Mouse (Mus musculus) cerebellum, adult 9-11 months (tissue): Measurements from ENCODE around the gene Pakap.
A peak's percentile ranks its signal among the peaks of the same experiment; 100 is the strongest.

ENCODE experiments used
- DNase-seq: peaks from one replicate; pipeline ENCODE4 v3.0.0; 2022

Pakap gene

GRCm38 (mm10) chr4:57567666-57568206 is at the start of gene Pakap:
Gene Pakap (plus strand): TSS chr4:57568179.
- peak; percentile 30 for DNase-seq

GRCm38 (mm10) chr4:57523456-57523855 is 44.5 kb upstream of the Pakap start:
- no peak for DNase-seq

DNA sequence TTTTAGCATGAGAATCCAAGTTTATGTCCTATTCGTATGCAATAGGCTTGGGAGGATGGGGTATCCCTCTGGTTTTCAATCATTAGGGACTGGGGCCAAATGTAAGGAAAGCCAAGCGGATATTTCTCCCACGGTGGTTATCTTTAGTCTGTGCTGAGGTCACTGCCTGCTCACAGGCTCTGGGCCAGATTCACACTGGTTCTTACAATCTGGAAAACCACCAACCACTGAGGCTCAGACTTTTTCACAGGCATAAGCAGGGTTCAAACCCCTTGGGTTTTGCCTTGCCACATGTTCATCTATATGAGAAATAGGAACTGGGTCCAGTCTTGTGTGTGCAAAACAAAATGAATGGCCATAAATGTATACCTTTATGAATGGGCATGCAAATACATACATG is 43.5 kb upstream of the Pakap start:
- no peak for DNase-seq

DNA sequence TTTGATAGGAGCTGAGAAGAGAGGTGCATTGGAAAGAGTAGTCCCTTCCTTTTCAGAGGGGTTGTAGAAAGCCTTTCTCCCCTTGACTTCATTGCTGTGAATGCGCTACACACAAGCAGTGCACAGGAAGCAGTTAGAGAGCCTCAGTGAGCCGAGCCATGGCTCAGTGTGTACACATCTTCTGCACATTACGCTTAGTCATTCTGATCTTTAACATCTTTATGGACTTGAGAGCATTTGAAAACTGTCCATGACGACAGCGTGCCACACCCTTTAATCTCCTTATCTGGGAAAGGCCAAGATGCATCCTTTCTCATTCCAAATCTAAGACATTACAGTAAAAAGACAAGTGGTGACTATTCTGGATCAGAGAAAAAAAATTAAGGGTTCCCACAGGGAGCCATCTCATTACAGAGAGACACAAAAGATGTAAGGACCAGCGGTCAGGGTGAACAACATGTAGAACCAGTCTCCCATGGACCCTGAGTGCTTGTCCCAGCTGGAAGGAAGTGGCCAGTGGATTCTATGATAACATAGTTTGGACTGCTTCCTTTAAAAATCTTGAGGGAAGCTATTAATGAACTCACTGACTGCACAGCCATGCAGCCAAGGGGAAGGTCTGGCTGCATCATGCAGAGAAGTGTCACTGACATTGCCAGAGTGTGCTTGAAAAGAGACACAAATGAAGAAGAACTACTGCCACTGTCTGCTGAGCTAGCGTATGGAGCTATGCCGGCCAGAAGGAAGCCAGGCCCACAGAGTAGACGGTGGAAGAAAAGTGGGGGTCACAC is 42.6 kb upstream of the Pakap start:
- no peak for DNase-seq

GRCm38 (mm10) chr4:57528296-57528695 is 39.7 kb upstream of the Pakap start:
- DNase-seq, result no peak

DNA sequence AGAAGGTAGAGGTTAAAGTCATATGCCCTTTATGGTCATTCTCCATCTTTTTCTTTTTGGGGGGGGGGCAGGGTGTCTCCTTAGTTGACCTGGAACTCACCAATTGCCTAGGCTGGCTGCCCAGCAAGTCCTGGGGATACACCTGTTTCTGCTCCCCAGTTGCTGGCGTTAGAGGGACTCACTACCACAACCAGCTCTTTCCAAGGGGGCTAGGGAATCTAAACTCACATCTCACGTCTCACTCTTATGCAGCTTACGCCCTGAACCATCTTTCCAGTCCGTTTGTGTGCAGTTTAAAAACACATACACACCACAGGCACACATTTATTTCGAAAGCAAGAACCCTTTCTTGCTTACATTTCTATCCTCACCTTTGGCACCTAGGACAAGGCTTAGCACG is 34.3 kb upstream of the Pakap start:
- no peak for DNase-seq

DNA sequence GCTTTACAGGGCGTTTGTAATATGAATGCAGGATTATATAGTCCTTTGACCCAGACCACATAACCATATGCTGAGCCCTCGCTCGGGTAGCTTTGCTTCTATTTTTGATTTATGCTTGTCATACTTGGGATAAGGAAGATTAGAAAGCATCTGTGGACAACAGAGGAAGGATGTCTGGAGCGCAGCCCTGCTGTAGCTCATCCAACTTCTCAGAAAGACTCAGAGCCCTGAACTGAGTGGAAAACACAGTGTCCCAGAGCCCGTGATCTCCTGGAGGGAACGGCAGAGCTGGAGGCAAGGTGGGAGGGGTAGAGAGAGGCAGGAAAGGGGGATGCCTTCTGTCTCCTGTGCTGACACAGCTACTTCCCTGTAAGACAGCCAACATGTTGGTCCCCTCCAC is 33.7 kb upstream of the Pakap start:
- no peak for DNase-seq

GRCm38 (mm10) chr4:57535087-57535486 is 32.9 kb upstream of the Pakap start:
- no peak for DNase-seq

- DNase-seq, result no peak
These were observed 29.8 kb upstream of the Pakap start for GRCm38 (mm10) chr4:57538029-57538688.

- DNase-seq, result no peak
These were observed 24.2 kb upstream of the Pakap start for GRCm38 (mm10) chr4:57543692-57544256.

DNA sequence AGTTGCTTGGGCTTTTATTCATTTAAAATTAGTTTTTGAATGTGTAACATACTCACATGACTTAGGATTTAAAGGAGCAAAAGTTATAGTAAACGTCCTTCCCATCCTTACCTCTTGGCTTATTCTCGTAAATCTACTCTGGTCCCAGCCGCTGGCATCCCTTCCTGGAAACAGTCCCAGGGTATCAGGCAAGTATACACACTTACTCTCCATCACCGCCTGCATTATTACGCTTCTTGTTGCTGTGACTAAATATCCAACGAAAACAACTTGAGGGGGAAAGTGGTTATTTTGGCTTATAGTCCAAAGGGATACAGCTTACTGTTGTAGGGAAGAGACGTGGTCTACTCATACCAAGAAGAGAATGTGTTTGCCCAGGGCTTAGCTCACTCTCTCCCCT is 20.2 kb upstream of the Pakap start:
- no peak for DNase-seq

- DNase-seq, result no peak
These were observed 17.8 kb upstream of the Pakap start for GRCm38 (mm10) chr4:57550216-57550615.

- DNase-seq, result no peak
These were observed 10.9 kb upstream of the Pakap start for GRCm38 (mm10) chr4:57557102-57557501.

DNA sequence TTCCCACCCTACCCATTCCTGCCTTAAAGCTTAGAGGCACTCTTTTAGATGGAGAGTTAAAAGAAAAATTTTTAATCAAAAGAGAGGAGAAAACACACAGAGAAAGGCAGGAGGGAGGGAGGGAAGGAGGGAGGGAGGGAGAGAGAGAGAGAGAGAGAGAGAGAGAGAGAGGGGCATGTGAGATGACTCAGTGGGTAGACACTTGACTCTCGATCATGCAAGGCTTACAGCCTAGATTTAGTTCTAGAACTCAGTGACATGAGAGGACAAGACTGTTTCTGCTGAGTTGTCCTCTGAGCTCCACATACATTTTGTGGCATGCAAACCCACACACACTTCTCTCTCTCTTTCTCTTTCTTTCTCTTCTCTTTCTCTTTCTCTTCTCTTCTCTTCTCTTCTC is 8.5 kb upstream of the Pakap start:
- no peak for DNase-seq

DNA sequence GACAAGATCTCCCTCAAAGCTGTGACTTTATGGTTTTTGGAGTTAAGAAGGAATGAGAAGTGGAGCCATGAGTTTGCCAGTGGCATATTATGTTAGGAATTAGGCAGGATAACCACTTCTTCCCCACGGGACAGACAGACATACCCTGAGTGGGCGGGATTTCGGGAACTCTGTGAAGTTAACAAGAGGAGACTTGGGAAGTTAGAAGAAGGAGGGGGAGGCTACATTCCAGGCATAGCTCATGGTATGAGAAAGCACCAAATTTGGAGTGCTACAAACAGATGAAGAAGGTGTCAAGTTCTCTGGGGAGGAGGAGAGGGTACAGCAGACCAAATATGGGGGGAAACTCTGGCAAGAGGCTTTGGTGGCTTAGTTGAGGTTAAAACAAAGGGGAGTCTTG is 8.0 kb upstream of the Pakap start:
- no peak for DNase-seq

DNA sequence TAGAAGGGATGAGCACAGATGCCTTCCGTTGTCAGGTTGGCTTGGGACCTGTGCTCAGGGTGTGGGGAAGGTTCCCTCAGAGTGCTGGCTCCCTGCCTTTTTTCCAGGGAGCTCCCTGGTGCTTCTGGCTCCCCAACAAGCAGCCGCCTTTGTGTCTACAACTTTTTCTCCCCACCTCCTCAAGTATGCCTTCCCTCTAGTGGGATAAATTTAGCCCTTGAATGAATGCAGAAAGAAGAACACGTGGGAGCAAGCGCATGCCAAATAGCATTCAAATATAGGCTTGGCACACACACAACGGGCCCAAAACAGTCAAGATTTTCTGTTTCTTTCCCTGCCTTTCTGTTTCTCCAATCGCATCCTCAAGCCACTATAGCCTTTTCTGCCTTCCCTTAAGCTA is 6.9 kb upstream of the Pakap start:
- DNase-seq, result peak; percentile 15

- DNase-seq, result no peak
These were observed 2.7 kb upstream of the Pakap start for GRCm38 (mm10) chr4:57565283-57565682.

GRCm38 (mm10) chr4:57565811-57566210 is 2.2 kb upstream of the Pakap start:
- DNase-seq, result no peak

- no peak for DNase-seq
These were observed 489 bp downstream of the Pakap start for GRCm38 (mm10) chr4:57568268-57569068.

DNA sequence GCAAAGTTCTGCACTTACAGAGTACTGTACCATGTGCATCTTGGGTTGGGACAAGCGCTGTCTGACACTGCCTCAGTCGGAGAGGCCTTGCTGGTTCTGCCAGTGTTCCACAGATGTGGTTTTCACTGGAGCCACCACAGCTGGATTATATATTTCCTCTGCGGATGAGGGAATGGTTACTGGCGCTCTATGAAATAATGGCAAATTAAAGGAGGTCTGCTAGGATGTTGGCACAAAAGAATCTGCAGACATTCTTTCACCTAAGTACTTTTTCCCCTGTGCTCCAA is 1.0 kb downstream of the Pakap start:
- no peak for DNase-seq

DNA sequence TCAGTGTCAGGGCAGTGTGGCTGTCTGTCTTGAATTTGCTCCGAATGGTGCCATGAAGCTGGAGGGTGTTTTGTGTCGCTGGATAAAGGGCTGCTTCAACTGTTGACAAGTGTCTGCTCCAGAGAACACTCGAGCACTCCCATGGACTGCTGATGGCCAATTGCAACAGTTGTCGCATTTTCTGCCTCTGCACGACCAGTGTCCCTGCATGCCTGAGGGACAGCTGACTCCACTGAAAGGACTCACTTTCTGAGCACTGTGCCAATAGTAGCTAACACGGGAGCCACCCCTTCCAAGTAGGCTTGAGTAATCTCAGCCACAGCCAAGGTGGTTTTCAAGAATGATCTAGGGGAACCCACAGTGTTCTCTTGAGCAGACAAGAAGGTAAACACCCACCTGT is 1.7 kb downstream of the Pakap start:
- DNase-seq, result no peak

GRCm38 (mm10) chr4:57570229-57570628 is 2.2 kb downstream of the Pakap start:
- DNase-seq, result no peak

- DNase-seq, result no peak
These were observed 6.2 kb downstream of the Pakap start for GRCm38 (mm10) chr4:57574181-57574580.
